Mouse (Mus musculus) heart, adult 9 months (tissue): ENCODE results near the gene Ldlrap1.

Experiments used
- DNase-seq, 2 experiments: peaks; one replicate each; pipeline ENCODE4 v3.0.0; 2022; ENCODE audit warnings: low spot score in 2 of 2

The Ldlrap1 gene

DNA sequence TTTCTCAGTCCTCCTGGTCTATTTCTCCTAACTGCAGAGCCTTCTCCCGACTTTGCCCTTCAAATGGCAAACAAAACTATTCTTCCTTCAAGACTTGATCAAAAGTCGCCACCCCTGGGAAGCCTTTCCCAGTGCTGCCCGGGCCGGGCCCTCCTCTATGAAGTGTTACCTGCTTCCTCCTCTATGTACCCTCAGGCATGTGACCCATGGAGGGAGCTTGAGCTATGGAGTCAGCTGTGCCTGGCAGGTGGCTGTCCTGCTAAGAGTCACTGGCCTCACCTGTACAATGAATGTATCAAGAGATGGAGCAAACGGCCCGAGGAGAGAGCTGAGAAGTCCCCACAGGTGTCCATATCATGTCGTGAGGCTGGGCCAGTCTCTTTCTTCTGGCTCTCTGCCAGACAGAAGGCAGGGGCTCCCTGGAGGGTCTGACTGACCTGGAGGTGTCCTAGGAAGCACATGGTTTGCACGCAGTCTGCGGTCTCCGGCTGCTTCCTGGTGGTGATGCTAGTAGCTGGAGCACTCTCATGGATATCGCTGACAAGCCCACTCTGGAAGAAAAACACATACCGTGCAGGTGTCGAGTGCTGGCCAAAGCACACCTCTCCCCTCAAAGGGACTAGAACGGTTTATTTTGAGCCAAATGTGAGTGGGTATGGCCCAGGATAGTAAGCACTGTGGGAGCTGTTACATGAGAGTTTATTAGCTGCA lies 7.6 kb upstream of the Ldlrap1 start:
- DNase-seq: no peak

DNA sequence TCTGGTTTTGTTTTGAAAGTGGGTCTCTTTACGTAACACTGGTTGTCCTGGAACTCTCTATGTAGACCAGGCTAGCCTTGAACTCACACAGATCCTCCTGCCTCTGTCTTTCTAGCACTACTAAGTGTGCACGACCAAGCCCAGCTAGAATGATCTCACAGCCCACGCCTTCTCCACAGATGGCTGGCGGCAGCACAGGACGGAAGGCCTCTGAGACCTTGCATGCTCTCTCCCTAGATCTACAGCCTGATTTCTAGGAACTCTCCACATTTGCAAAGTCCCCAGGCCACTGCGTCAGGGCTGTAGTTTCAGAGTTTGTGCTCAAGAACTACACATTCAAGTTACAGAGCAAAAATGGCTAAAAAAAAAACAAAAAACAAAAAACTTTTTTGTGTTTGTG lies 6.3 kb upstream of the Ldlrap1 start:
- DNase-seq: no peak

DNA sequence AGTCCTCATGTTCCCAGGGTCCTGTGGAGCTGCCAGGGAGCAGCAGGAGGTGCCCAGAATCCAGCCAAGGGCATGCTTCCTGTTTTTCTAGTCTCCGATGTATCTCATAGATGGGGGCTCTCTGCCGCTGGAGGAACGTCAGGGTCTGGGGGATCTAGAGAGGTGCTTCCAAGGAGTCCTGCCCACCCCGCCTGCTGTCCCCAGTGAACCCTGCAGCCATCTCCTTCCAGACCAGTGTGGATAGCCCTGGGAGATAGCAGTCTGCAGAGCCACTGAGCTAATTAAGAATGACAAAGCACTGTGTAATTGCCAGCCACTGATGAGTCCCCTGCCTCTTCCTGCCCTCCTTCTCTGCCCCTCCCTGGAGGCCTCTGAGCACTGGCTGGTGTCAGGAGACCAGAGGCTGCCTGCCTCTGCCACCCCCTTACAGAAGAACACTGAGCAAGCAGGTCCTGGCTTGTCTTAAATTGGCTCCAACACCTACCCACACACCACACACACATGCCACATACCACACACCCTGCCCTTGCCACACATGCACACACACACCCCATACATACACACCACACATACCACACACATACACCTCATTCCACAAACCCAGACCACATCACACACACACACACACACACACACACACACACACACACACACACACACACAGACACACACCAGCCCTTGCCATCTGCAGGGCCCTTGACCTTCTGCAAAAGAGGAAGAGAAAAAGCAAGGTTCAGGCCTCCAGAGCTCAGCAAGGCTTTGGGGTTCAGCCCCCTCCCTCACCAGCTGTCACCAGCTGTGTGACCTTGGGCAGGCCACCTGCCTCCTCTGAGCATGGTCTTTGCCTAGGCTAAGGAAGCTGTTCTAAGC lies 5.2 kb upstream of the Ldlrap1 start:
- DNase-seq: no peak

DNA sequence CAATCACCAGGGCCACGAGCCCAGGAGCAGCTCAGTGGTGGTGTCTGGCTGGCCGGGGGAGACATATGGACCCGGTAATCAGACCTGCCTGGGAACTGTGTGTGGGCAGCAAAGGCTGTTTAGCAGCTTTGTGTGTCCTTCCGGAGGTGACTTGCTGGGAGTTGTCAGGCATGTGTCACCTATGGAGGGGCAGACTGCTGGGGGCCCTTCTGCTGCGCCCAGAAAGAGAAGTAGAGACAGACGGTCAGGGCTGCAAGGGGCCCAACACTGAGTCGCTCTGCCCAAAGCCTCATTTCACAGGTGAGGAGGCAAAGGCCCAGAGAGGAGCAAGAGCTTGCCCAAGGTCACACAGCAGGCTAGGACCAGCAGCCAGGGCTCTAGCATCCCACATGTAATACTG lies 2.1 kb upstream of the Ldlrap1 start:
- no peak for DNase-seq

DNA sequence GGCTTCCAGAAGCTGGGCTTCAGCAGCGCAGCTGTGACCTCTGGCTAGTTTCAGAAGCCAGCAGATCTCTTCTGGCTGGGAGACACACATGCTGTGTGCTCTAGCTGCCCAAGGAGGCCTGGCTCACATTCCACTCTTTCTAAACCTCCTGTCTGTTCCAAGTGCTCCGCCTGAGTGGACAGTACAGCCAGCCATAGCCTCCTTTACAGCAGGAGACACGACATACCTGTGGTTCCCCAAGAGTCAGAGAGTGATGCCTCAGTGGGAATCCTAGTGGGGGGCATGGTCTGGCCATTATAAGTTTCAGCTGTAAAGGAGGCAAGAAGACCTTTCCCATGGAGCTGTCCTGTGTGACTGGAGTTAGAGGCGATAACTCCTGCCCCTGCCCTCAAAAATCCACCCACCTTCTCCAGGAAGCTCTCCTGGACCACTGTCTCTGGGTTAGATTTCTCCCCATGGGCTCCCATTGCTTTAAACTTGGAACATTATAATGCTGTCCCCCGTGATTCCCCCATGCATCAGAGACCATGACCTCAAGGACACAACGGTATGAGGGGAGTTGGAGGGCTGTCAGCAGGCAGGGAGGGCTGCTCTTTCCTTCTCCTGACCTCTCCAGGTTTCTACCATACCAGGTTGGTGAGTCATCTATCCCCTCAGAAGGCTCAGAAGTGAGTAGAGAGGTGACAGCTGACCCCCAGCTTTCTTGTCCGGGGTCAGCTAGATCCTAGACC lies 1.4 kb upstream of the Ldlrap1 start:
- DNase-seq: no peak

DNA sequence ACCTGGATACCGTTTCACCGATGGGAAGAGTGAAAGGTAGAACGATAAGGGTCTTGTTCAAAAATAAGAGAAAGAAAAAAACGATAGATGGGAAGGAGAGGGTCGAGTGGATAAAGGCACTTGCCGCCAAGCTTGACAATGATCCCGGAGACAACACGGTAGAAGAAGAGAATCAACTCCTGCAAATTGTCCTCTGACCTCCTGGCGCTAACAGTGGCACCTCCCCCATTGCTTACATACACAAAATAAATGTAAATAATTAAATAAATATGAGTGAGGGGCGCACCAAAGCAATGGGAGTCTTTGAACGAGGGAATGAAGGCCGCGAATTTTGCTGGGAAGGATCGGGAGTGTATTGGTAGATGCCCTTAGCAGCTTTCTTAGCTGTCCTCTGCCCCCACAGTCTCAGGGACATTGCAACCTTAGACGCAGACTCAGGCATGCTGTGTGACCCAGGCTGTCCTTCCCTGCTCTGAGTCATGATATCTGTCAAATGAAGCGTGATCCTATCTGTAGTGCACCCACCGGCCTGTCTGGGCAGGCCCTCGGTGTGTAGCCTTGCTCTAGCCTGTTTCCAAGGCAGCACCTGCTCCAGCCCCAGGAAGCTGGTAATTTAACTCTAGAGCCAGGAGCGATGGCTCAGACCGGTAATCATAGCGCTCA lies 533 bp upstream of the Ldlrap1 start:
- DNase-seq: no peak

DNA sequence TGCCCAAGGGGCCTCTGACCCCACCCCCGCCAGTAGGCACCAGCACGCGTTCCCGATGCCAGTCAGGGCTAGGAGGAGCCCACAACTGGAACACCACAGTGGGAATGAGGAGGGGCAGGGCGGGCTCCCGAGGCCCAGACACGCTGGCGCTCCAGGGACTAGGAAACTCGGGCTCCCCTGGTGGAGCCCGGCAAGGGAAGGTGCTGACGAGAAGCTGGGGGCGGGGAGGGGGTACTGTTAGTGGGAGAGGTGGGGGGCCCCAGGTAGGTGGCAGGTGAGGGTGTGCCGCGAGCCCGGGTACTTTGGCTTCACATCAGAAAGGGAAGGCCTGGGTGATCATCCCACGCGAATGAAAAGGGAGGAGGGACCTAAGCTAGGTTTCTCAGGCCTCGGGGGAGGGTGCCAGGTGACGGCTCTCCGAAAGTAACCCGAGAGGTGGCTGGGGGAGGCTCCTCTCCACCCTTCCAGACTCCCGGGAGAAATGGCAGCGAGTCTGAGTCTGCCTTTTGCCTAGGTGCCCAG lies 859 bp downstream of the Ldlrap1 start:
- peak; percentile 40 to 58 for DNase-seq

DNA sequence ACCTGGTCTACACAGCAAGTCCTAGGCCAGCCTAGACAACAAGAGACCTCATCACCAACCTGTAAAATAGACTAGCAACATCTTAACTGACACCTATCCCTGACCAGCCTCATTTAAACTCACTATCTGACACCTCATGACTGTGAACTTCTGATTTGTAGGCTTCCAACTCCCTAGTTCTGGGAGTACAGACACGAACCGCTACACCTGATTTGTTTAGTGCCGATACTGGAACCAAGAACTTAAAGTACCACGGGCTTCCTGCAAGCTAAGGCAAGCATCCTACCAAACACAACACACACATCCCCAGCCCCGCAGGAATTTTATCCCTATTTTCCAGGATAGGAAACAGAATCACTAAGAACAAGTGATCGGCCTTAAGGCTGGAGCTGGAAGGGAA lies 1.5 kb downstream of the Ldlrap1 start:
- no peak for DNase-seq

DNA sequence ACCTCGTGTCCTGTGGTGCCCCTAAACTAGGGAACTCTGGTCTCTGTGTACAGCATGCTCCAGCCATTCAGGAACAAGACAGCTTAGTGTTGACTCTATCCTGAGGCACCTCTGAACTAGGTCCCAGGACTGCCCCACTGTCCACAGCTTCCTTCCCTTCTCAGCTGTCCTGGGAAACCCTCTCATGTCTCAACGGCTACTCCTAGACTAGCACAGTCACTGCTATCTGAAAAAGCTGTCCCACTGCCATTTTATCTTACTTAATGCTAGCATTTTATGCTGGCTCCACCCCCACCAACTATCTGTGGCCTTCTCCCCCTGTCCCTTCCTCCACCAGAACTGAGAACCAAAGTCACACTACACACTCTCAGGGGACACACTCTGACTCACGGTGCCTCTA lies 3.5 kb downstream of the Ldlrap1 start:
- DNase-seq: no peak

DNA sequence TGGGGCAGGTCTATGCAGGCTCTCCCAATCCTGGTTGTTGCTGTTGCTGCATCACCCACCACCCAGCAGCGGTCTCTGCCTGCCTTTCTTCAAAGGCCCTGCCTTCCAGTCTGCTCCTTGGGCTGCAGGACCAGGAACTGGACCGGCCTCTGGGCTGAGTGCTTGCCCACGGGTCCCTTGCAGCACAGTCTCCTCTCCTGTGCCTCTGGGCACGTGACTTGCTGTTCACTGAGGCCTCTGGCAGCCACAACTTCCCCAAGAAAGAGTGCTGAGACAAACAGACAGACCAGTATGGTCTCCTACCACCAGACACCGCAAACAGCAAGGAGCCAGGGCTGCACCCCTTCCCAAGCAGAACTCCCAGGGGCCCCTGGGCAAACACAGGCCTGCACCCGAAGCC lies 5.5 kb downstream of the Ldlrap1 start:
- DNase-seq: no peak

DNA sequence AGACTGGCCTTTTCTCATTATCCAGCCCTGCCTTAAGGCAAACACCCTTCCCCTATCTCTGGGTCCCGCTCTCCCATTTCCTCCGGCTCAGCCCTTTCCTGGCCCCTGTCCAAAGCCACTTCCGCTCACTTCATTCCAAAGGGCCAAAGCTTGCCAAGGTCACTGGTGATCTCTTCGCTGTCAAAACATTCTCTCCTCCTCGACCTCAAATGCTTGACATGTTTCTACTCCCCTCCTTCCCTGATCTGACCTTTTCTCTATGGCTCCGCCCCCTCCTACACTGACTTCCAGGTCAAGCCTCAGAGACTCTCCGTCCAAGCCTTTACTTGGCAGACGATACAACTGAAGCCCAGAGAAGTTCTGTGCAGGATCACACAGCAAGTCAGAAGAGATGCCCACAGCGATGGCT lies 7.0 kb downstream of the Ldlrap1 start:
- DNase-seq: peak; percentile 88 to 91

DNA sequence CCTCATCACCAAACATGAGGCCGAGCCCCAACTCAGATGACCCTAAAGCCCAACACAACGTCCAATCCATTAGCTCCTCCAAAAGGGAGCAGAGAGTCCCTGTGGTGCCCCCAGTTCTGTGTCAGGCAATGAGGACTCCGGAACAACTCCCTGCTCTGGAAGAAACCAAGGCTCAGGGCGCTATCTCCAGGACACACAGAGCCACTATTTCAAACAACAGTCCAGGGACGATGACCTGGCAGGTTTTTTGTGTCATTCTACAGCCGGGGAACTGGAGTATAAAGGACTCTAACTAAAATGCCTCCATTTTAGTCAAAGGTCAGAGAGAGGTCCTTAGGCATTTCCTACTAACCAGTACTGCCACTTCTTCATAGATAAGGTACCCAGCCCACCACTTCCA lies 7.5 kb downstream of the Ldlrap1 start:
- DNase-seq: no peak

DNA sequence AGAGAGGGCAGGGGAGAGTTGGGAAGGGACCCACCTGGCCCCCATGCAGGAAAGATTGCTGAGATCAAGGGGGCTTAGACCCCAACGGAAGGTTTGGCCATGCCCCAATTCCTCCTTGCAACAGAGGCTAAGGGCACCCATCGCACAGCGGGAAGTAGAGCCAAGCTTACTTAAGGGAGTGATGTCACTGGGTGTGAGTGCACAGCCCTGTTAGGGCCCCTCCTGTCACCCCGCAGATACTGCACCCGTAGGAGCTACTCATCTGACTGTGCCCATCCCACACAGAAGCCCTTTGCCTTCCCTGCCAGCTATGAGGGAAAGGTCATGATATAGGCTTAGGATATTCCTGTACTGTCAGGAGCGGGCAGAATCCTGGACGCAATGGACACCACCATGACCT lies 8.3 kb downstream of the Ldlrap1 start:
- DNase-seq: no peak

DNA sequence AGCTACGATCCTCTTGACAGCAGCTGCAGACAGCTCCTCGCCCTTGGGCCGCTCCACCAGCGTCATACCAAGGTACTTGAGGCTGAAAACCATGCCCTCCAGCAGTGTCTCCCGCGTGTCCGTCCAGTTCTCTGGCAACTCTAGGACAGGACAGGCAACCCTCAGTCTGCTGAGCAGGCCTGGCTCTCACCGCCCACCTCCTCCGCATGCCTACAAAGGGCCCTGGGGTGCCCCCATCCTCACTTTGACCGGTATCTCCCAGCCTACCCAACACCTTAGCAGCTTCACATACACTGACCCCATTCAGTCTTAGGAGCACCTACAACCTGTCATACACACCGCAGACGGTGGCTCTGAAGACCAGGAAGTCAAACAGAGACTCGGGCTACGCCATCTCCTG lies 8.9 kb downstream of the Ldlrap1 start:
- no peak for DNase-seq

DNA sequence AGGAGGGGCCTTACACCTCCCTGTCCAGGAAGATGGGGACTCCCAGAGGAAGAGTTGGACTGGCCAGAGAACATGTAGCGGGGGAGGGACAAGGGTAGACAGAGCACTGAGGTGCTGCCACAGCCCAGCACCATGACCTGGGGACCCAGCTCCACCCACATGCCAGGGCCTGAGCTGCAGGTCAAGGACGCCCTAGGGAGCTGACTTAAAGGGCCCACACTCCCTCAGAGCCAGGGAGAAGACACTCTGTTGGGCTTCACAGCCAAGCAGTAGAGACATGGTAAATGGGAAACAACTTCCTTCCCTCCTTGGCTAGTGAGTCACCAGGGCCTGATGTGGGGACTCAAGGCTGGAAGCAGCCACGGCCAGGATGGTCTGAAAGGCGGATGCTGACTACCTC lies 9.5 kb downstream of the Ldlrap1 start:
- DNase-seq: no peak

DNA sequence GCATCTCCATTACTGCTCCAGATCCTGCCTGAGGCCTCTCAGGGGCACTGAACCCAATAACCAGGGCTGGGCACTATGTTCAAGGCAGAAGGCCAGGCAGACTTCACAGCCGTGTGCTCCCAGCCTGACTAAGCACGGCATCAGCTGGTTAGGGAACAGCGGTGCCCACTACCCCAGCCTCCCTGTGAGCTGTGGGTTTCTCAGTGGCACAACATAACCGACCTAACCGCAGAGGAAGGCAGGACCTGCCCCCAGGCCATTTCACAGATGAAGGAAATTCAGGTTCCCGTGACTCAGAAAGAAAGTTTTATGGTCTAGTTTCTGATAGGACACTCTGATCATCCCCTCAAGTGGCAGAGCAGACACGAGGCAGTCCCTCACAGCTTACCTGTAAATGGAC lies 10.9 kb downstream of the Ldlrap1 start:
- DNase-seq: no peak

DNA sequence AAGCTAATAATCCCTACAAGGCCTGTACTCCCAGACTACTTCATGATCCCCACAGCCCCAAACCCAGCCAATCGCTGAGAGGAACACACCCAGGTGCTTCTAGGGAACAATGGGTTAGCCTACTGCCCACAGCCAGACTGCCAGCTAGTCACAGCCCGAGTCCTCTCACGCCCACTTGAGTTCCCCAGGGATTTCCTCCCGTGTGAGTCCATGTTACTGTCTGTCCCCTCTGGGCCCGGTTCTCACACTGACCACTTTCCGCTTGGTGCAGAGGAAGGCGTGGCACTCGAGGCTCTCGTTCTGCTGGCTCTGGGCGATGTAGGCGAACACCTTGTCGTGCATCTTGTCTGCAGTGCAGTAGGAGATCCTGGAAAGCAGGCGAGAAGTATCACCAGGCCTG lies 12.9 kb downstream of the Ldlrap1 start:
- no peak for DNase-seq

DNA sequence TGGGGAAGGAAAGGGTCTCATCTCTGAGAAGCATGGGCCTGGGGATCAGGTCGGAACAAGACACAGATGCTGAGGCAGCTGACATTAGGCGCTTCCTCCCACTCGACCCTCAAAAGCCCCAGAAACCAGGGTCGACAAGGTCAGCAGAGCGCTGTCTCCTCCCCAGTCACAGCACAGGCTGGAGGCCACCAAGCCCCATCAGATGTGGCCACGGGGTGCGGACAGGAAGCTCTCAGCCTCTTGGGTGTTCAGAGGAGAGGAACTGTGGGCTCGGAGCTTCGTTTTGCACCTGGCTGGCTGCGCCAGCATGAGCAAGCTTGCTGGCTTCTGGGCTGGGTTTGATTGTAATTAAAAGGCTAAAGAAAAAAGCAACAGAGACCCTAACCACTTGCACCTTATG lies 13.5 kb downstream of the Ldlrap1 start:
- no peak for DNase-seq

DNA sequence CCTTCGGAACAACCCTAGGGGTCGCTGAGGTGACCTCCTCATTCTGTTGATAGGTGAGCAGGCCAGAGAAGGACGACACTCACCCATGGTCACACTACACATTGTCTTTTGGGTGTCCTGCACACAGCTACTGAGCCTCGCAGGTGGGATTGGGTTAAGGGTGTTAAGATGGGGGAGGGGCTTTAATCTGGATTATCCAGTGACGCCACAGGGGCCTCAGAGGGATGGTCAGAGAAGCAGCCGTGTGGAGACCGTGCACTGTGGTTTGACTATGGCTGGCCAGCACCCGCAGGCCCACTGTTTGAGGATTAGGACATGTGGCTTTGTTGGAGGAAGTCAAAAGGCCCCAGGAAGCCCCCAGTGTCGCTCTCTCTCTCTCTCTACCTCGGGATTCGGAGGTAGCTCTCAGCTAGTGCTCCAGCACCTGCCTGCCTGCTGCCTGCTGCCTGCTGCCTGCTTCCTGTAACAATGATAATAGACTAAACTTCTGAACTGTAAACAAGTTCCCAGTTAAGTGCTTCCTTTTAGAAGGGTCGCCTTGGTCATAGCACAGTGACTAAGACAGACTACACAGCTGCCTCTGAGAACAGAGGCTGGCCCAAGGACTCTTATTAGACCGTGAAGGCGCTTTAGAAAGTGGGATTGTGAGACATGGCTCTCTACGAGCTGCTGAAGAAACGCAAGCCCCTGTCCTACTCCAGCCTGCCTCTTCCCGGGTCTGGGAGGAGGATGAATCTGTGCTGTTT lies 14.1 kb downstream of the Ldlrap1 start:
- DNase-seq: no peak

DNA sequence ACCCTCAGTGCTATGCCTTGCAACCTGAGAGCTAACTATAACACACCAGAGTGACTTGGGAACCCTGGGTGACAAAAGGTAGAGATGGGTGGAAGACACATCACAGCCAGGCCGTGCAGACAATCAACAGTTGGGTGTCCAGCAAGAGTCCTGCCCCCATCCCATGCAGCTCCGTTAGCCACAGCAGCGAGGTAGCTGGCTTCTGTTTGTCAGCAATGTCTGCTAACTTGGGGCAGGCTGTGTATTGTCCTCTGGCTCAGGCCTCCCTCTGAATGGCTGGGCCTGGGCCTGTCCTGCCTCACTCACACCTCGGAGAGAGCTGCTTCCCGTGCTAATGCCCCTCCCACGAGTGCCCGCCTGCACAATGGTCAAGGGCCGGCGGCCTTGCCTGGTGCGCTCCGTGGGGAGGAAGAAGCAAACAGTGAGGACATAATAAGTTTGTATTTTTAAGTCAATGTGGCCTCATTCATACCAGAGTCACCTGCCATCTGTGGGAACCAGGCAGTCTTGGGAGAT lies 14.9 kb downstream of the Ldlrap1 start:
- DNase-seq: no peak
